Mouse (Mus musculus) right cerebral cortex, postnatal 25 days (tissue): ENCODE results near the gene Qtrt2.

ENCODE experiments used
- DNase-seq: peaks from one replicate; pipeline ENCODE4 v3.0.0; 2022

Gene Qtrt2

DNA sequence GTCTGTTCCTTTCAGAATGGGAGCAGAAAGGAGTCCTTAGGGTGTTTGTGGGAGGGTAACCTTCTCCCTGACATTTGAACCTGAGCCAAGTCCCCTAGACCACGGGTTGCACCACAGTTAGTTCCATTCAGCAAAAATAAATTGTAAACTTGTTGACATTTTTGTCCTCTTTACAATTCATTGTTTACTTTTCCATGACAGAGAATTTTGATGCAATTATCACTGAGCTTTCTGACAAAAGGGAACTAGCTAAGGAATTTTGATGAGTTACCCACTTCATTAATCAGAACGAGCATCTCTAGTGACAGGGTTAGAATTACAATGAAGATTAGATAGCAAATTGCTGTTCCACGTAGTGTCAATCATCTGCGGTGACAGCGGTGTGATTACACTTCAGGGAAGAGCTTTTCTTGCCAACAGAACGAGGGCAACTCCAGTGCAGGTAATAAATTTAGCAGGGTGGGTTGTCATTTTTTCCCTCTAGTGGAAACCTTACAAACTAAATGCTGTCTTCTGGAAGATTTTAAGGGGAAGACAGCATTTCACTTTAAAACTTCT, 1.5 kb downstream of the Qtrt2 start:
- DNase-seq, result no peak

DNA sequence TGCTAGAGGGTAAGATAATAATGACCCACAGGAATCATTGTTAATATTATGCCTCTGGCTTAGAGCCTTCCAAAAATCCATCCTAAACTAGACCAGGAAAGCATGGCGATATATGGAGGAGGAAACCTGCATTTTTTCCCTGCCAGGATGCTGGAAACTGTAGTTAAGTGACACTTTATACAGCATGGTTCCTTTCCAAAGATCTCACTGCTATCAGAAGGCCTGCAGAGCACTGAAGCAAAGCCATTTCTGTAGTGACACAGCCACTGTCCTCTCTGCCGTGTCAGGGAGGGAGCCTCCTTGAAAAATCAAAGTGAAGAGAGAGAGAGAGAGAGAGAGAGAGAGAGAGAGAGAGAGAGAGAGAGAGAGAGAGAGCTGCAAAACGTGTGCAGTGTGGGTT, 4.0 kb downstream of the Qtrt2 start:
- no peak for DNase-seq

DNA sequence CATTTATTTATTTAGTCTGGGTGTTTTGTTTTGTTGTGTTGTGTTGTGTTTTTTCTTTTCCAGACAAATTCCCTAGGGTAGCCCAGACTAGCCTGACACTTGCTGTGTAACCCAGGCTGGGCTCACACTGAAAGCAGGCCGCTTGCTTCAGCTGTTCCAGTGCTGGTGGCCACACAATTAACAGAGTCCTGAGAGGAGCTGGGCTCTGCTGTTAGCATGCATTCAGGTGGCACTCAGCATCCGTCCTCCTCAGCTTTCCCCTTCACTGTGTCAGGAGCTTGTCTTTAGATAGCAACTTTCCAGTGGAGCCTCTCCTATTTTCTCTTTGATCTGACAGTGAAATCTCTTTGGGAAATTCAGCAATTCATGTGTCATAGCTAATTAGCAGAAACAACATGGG, 4.6 kb downstream of the Qtrt2 start:
- no peak for DNase-seq

DNA sequence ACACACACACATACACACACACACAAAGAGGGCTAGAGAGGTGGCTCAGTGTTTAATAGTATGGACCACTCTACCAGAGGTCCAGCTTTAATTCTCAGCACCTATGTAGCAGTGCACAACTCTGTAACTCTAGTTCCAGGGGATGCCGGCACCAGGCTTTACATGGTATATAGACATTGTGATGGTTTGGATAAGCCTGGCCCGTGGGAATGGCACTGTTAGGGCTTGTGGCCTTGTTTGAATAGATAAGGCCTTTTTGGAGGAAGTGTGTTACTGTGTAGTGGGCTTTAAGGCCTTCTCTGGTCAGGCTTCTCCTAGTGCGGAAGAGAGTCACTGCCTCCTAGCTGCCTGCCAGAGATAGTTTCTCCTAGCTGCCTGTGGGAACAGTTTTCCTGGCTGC, 7.7 kb downstream of the Qtrt2 start:
- no peak for DNase-seq

DNA sequence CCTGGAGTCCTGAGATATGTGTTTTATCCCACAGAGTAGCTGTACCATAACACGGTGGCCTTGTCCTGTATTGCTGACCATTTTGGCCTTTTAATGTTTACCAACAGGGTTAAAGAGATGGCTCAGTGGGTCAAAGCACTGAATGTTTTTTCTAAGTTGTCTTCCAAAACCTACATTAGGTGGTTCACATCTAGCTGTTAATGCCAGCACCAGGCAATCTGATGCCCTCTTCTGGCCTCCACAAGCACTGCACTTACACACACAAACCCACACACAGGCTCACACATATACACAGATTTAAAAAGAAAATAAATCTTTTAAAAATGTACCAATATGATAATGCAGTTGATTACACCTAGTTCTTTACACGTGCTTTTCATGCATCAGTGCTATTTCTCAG, 17.7 kb downstream of the Qtrt2 start:
- no peak for DNase-seq

DNA sequence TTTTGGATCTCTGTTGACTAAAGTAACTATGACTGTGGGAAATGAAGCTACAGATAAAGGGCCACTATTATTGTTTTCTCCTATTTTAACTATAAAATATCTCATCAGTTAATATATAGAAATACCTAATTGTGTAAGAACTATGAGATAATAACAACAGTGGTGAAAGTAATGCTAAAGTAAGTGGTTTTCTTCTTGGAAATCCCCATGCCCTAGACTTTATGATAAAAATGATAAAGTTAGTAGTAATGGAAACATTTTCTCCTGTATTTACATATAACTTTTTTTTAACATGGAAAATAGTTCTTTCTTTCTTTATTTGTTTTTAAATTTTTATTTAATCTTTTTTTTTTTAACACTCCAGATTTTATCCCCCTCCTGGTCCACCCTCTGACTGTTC, 26.0 kb downstream of the Qtrt2 start:
- DNase-seq, result no peak

DNA sequence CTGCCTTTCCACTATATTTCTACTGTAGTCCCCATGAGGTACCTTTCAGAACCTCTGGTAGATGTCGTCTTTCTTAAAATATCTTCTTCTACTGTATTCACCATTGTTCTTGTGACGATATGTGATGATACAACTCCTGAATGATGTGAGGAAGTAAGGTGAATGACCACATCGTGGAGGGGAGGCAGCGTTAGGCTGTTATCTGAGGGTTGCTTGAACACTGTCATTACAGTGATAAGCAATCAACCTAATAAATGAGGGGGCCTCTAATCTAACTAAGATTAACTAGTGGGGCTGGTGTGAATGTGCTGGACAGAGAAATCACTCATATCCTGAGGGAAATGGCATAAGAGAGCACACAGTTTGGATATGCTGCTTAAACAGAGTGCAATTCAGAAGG, 26.5 kb downstream of the Qtrt2 start:
- no peak for DNase-seq

DNA sequence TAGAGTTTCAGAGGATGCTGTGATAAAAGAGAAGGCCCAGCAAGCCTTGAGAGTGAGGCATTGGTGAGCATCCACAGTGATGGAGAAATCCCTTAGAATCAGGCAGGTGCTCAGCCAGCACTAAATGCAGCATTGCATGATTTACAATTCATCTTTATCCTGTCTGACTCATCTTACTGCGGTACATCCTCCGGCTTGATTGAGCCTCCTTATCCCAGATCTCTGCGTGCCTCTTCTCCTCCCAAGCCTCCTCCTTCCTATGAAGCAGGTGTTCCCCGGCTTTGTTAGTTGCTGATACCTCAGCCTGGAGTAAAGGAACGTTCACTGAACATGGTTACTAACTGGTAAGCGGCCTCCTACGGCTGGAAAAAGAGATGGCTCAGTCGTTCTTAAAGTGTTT, 32.1 kb downstream of the Qtrt2 start:
- peak; percentile 19 for DNase-seq

DNA sequence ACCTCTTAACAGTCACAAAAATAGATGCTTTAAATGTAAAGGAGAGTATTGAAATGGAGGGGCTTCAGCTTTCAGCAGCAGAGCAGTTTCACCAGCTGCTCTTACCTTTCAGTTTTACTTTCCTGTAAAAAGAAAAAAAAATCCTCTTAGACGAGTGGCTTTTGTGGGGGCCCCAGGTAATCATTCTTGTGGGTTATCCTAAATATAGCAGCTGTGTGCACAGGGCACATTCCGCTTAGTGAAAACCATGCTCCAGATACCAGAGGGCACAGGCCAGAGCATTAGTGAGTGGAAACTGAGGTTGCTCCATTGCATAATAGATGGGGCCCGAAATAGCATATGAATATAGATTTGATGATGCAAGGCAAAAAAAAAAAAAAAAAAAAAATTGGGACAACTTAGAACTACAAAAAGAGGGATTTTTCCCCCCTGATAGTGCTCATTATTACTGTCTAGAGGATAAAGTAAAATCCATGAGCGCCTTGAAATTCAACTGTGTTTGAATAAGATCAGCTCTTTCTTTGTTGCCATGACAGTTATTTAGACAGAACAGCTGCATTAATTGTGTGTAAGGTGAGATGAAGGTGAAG, 35.8 kb downstream of the Qtrt2 start:
- no peak for DNase-seq

DNA sequence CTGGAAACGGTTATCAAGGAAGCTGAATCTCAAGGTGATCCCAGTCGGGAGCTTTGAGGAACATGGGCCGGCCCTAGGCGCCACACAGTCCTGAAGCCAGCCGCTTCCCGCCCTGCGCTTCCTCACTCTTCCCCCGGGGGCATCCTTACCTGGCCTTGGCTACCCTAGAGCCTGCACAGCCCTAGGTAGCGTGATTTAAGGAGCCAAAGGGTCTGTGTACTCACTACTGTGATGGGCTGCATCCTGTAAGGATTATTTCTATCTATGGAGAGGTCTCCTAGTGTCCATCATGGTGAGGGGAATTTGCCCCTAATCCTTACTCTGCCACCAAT, 36.6 kb downstream of the Qtrt2 start:
- DNase-seq, result no peak

DNA sequence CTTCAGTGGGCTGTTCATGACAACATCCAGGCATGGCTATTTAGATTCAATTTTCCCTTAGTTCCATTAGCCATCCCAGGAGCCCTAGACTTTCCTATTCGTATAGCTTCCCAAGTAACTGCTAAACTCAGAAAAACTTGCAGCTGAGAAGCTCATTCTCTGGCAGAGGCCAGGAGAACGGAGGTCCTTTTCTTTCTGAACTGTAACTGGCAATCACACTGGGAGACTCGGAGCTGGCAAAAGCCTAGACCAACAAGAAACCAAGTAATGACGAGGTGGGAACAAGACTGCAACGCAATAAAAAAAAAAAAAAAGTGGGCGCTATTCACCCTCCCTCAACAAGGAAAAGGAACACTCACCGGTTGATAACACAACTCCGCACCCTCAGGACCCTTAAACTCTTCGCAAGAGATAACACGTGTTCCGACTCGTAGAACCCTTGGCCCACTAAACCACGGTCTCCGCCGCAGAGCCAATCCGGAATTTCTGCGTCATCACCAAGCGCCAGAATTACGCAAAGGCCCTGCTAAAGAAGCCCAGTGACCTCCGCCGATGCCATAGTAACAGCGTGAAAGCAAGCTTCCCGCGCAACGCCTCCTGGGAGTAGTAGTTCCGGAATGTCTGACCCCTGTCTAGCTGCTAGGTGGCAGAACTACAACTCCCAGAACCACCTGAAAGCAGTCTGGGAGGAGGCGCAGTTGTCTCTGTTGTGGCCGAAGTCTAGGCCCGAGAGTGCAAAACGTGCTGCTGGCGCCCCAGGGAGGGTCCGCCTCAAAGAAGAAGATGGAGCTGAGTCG, 37.2 kb downstream of the Qtrt2 start, which contains the start of gene Ccdc191:
Gene Ccdc191, plus strand, starts transcription at position 593 of the 797 bp plus-strand sequence.
- DNase-seq, result peak; percentile 99

DNA sequence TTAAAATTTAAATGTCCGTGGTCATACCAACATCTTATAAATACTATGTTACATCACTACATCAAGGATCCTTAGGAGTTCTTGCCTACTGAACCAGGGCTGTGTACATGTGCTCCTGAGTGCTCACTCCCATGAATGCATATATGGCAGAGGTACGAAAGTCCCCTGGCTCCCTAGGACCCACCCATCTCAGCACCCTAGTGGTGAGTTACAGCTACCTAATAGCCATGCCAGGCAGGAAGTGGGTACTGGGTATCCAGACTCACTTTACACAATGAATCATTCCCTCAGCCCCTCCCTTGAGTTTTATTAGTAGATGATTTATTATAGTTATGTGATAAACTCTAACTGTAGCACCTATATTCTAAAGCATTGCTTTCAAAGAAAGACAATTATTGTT, 44.3 kb downstream of the Qtrt2 start:
- DNase-seq, result no peak

DNA sequence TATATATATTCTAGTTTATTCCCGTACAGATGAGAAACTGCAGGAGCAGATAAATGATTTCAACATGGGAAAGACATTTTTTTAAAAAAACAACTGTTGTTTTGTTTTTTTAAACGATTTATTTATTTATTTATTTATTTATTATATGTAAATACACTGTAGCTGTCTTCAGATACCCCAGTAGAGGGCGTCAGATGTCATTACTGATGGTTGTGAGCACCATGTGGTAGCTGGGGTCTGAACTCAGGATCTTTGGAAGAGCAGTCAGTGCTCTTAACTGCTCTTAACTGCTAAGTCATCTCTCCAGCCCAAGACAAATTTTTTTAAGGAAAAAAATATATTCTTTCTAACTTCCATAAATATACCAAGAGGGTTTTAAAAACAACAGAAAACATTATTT, 45.0 kb downstream of the Qtrt2 start:
- DNase-seq, result no peak

DNA sequence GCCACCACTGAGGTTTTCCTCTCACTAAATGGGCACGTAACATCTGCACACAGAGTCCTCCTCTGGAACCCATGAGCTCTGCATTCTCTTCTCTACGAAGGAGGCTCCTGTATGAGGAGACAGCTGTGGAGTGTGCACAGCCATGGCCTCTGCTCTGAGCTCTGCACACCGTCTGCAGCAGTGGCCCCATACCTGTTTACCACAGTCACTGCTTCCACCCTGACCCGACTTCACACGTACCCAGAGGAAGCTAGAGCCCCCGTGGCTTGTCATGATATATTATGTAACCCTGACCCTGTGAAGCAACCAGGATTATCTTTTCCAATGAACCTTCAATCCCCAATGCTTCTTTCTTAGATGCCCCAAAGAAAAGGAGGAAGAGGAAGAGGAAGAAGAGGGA, 46.8 kb downstream of the Qtrt2 start:
- no peak for DNase-seq

DNA sequence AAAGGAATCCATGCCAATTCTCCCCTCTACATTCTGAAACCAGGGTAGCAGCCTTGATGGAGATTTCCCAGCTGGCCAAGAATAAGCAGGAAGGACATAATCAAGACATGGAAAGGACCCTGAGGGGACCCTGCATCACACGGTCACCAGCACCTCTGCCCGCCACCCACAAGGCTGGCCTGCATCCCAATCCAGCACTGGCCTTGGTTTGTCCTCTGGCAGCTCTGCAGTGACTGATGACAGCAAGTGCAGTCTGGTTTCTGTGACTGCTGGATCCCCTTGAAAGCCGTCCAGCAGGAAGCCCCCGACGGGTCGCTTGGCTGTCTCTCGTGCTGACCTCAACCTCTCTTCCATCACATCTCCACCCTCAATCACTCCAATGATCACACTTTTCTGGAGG, 55.2 kb downstream of the Qtrt2 start:
- no peak for DNase-seq

DNA sequence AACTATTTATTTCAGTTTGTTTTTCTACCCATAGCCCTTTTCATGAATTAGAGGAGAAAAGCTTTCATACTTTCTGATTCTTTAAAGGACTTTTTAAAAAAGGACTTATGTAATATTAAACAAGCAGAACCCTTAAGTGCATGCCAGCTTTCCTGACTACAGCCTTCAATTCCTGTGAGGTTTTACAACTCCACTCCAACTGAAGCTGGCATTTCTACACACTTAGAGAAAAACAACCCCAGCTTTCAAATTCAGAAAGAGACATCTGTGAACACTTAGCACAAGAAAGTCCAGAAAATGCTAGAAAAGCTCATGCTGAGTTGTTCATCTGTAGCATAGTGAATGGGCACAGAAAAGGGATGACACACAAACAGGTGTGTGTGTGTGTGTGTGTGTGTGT, 56.8 kb downstream of the Qtrt2 start:
- no peak for DNase-seq

DNA sequence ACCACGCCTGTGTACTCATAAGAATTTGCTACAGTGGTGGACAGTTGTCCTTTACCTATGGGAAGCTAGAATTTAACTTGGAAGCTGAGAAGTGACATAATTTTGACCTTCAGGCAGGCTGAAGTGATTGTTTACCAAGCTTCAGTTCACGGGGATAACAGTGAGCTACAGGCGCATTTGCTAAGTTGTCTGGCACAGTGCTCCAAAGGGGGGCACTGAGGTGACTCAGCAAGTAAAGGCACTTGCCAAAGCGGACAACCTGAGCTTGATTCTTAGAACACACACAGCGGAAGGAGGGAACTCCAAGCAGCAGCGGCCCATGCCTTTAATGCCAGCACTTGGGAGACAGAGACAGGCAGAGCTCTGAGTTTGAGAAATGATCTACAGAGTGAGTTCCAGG, 66.0 kb downstream of the Qtrt2 start:
- DNase-seq, result no peak

DNA sequence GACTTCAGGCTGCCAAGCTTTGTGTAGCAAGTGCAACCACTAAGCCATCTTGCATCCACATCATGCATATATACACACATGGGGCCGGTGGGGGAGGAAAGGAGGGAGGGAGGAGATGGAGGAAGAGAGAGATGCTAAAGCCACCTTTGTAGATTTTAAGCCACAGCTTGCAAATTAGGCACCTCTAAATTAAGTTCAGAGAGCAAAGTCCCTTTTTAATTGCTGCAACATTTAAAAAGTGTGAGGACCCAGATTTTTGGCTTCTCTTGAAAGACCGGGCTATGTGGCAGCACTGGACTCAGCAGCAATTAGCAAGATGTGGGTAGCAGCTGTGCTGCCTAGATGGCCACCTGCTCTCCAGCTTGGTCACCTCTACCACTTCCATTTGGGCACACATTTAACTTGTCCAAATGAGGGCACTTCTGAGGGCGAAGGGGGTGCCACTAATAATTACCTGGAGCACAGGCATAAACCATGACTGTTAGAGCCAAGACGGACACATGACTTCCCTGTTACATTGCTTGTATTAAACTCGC, 67.6 kb downstream of the Qtrt2 start:
- no peak for DNase-seq

DNA sequence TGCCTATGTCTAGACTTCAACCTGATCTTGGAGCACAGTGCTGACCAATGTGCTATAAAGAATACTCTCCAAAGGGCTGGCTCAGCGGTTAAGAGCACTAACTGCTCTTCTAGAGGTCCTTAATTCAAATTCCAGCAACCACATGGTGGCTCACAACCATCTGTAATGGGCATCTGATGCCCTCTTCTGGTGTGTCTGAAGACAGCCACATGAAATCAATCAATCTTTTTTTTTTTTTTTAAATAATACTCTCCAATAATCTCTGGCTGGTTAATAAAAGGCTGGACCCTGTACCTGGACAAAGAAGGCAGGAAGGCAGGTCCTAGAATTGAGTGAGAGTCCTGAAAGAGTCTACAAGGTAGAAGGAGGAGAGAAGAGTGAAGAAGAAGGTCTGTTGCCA, 76.8 kb downstream of the Qtrt2 start:
- no peak for DNase-seq

DNA sequence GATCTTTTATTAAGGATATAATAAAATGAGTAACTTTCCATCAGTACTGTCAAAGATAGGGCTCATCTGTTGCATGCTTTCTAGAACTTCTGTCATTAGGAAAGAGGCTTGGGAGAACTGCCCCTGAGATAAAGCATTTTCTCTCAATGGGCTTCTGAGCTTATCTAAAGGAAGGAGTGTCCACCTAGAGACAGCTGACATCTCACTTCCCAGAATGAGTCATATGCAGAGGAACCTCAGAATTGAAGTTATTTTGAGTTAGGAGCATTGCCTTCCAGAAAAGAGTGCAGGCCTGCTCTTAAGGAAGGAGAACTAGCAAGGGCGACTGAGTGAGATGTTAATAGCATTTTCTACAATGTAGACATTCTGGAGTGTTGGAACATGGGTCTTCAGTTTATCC, 85.4 kb downstream of the Qtrt2 start:
- no peak for DNase-seq

DNA sequence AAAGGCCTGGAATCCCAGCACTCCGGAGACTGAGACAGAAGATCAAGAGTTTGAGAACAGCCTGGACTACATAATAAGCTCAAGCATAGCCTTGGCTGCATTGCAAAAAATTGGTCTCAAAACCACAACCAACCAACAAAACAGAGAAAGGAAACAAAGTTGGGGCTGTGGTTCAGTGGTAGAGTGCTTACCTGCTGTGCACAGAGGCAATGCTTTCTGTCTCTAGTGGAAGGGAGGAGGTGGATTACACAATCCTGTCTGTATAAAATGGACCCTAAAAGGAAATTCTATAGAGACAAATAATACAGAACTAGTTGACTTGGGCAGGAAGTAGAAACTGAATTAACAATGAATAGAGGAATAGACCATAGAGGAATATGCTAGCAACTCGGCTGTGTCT, 94.7 kb downstream of the Qtrt2 start:
- DNase-seq, result no peak

DNA sequence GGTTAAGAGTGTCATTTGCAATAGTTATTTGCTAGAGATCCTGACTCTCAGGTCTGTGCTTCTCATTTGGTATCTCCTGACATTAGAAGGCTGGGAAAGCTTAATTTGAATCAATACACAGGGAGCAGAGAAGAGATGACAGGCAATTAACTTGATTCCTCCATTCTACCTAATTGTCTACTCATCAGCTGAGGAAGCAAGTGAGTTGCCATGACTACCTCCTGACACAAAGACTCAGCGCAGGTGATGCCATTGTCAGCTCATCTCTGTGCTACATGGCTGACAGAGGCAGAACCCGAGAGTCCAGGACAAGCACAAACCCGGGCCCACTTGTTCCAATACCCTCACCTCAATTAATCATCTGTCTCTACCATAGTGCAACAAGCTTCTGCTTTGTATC, 99.1 kb downstream of the Qtrt2 start:
- no peak for DNase-seq

DNA sequence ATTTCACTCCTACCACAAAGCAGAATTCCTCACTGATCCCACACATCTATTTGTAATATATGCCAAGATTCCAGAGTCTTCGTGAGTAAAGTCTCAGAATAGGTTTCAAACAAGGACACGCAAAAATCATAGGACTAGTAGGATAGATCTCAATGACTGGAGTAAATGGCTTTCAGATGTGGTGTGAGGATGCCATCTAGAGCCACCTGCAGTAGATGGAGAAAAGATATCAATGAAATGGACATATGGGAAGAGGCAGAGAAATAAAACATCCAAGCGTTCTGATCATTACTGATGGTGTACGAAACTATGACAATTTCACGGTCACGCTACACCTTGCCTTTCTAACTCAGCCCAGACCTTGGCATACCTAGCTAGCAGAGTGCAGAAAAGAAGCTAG, 108.2 kb downstream of the Qtrt2 start:
- no peak for DNase-seq

DNA sequence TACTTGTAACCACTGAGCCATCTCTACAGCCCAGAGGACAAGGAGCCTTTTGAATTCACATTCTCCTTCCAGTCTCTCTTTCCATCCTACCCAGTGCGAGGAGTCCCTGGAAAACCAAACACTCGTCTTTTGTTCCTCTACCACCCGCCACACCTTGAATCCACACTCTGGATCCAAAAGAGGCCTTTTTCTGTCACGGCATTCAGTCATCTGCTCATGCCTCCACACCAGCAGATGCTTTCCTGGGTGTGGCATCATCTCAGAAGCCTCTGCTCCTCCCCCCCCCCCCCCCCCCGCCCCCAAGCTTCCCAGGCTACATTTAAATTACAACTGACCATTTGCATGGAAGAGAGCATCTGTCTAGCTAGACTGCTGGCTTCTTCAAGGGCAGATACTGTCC, 110.3 kb downstream of the Qtrt2 start:
- no peak for DNase-seq

DNA sequence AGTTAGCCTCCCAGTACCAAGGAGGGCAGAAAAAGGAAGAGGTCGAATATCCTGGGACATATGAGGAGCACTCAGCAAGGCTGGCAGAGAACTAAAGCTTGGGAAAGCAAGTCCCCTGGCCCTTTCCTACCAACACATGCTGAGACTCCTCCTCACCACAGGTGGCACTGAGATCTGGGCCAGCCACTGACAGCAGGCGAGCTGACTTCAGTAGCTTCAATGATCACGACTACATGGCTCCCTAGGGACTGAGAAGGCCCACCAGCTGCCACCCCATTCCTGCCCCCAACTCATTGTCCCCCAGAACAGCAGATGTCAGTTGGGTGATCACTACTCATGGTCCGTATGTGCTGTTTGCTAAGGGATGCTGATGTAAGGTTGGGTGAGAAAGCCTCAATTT, 112.0 kb downstream of the Qtrt2 start:
- no peak for DNase-seq
